Mouse (Mus musculus) heart, embryonic 10.5 days (tissue): Measurements from ENCODE around the gene Bicral. TPM values are rescaled to one million over a fixed set of nuclear protein-coding genes. Genes with fewer than 3 reads are reported as not detected.
A peak's percentile ranks its signal among the peaks of the same experiment; 100 is the strongest.

ENCODE experiments used
- DNase-seq: peaks from one replicate; pipeline ENCODE4 v3.0.0-alpha.2; 2017; ENCODE audit warnings: low spot score
- H3K27ac ChIP-seq: fragments of 300-500 bp; sonication (generic); 2 replicates; pipeline ENCODE4 v1.5.1; 2016; ENCODE audit warnings: mild to moderate bottlenecking
- H3K27me3 ChIP-seq: fragments of 300-500 bp; sonication (generic); 2 replicates; pipeline ENCODE4 v1.6.1; 2016; ENCODE audit warnings: mild to moderate bottlenecking; ENCODE audit not compliant: poor library complexity, insufficient read depth, severe bottlenecking
- H3K36me3 ChIP-seq: fragments of 300-500 bp; sonication (generic); 2 replicates; pipeline ENCODE4 v1.6.1; 2016; ENCODE audit warnings: mild to moderate bottlenecking, moderate library complexity
- H3K4me1 ChIP-seq: fragments of 300-500 bp; sonication (generic); 2 replicates; pipeline ENCODE4 v1.6.1; 2016; ENCODE audit warnings: mild to moderate bottlenecking
- H3K4me3 ChIP-seq: fragments of 300-500 bp; sonication (generic); 2 replicates; pipeline ENCODE4 v1.5.1; 2016; ENCODE audit warnings: mild to moderate bottlenecking, moderate library complexity
- H3K9me3 ChIP-seq: fragments of 300-500 bp; sonication (generic); 2 replicates; pipeline ENCODE4 v1.6.1; 2016; ENCODE audit warnings: mild to moderate bottlenecking, moderate library complexity
- WGBS: fragments of 180-500 bp; shearing (Covaris S2); methylation state at CpG from one replicate; pipeline ENCODE4 v1.1.7; 2016; 5-methylcytosine and 5-hydroxymethylcytosine counted together
- polyA plus RNA-seq: library from polyadenylated mRNA; unstranded; fragments of >200 nt; fragmentation: Nextera tagmentation; extraction: Ambion mirVana; gene quantifications from 2 replicates; pipeline ENCODE4 v1.2.1, GENCODE M21; 2016

Gene Bicral
- polyA plus RNA-seq, 1 experiment from 2014 or later: 3.3 TPM

- H3K4me3 ChIP-seq: peak overlapping the region; percentile 40
- H3K27ac ChIP-seq: peak overlapping the region; percentile 75
Measured at GRCm38 (mm10) chr17:46885218-46885909, 27.1 kb upstream of the Bicral start.

GRCm38 (mm10) chr17:46884766-46885165 is 26.5 kb upstream of the Bicral start:
- Histone ChIP-seq H3K27me3 (peaks cover 21% of the 10 kb centered on the region), H3K9me3 (no peaks in the 10 kb centered on the region), H3K27ac (no peak overlapping the region), H3K4me3 (no peak overlapping the region), H3K36me3 (no peaks in the 10 kb centered on the region), H3K4me1 (peaks cover 40% of the 10 kb centered on the region)
- no peak for DNase-seq
- WGBS: 87% methylated on average over 6 of the region's 6 CpGs

More at GRCm38 (mm10) chr17:46885218-46885909, 27.1 kb upstream of the Bicral start:
- DNase-seq: no peak
- 47% methylated on average over 11 of the region's 11 CpGs for WGBS
- Histone ChIP-seq H3K36me3 (no peaks in the 10 kb centered on the region), H3K27me3 (peaks cover 21% of the 10 kb centered on the region), H3K4me1 (peaks cover 38% of the 10 kb centered on the region), H3K9me3 (no peaks in the 10 kb centered on the region)

- no peaks in the 10 kb centered on the region for H3K9me3 ChIP-seq
- peaks cover 43% of the 10 kb centered on the region for H3K4me1 ChIP-seq
- peaks cover 21% of the 10 kb centered on the region for H3K27me3 ChIP-seq
- H3K36me3 ChIP-seq: no peaks in the 10 kb centered on the region
- WGBS: 82% methylated on average over 9 of the region's 9 CpGs
- DNase-seq: no peak
- no peak overlapping the region for H3K27ac ChIP-seq
- H3K4me3 ChIP-seq: no peak overlapping the region
Measured at GRCm38 (mm10) chr17:46883107-46883506, 24.8 kb upstream of the Bicral start.

GRCm38 (mm10) chr17:46881728-46882127 is 23.4 kb upstream of the Bicral start:
- Histone ChIP-seq H3K27me3 (peaks cover 21% of the 10 kb centered on the region), H3K4me1 (peaks cover 44% of the 10 kb centered on the region), H3K27ac (no peak overlapping the region), H3K36me3 (no peaks in the 10 kb centered on the region), H3K4me3 (no peak overlapping the region), H3K9me3 (no peaks in the 10 kb centered on the region)
- WGBS: 88% methylated on average over 6 of the region's 6 CpGs
- no peak for DNase-seq

- H3K4me1 ChIP-seq: peaks cover 34% of the 10 kb centered on the region
- H3K27me3 ChIP-seq: peaks cover 21% of the 10 kb centered on the region
- no peak overlapping the region for H3K27ac ChIP-seq
- no peak overlapping the region for H3K4me3 ChIP-seq
- no peak for DNase-seq
- no peaks in the 10 kb centered on the region for H3K9me3 ChIP-seq
- H3K36me3 ChIP-seq: no peaks in the 10 kb centered on the region
- 67% methylated on average over 2 of the region's 2 CpGs for WGBS
Measured at GRCm38 (mm10) chr17:46880322-46880721, 22.0 kb upstream of the Bicral start.

- H3K27me3 ChIP-seq: peaks cover 21% of the 10 kb centered on the region
- peaks cover 29% of the 10 kb centered on the region for H3K4me1 ChIP-seq
- DNase-seq: no peak
- no peaks in the 10 kb centered on the region for H3K9me3 ChIP-seq
- 0 out of 2 replicates have a peak overlapping the region, but pooled peaks have one; percentile 30 for H3K27ac ChIP-seq
- 36% methylated on average over 14 of the region's 14 CpGs for WGBS
- H3K4me3 ChIP-seq: peak overlapping the region; percentile 4; the same call in 1 of the 2 replicates
- no peaks in the 10 kb centered on the region for H3K36me3 ChIP-seq
Measured at GRCm38 (mm10) chr17:46879841-46880311, 21.6 kb upstream of the Bicral start.

- Histone ChIP-seq H3K27me3 (0 out of 2 replicates have a peak, but pooled peaks cover 9% of the 10 kb centered on the region), H3K9me3 (no peaks in the 10 kb centered on the region), H3K36me3 (no peaks in the 10 kb centered on the region), H3K4me1 (peaks cover 33% of the 10 kb centered on the region), H3K4me3 (no peak overlapping the region), H3K27ac (no peak overlapping the region)
- WGBS: 79% methylated on average over 5 of the region's 5 CpGs
- no peak for DNase-seq
Measured at GRCm38 (mm10) chr17:46877061-46877460, 18.8 kb upstream of the Bicral start.

- no peaks in the 10 kb centered on the region for H3K9me3 ChIP-seq
- DNase-seq: no peak
- H3K36me3 ChIP-seq: no peaks in the 10 kb centered on the region
- H3K27me3 ChIP-seq: 0 out of 2 replicates have a peak, but pooled peaks cover 3% of the 10 kb centered on the region
- 66% methylated on average over 8 of the region's 8 CpGs for WGBS
- no peak overlapping the region for H3K4me3 ChIP-seq
- H3K4me1 ChIP-seq: peaks cover 31% of the 10 kb centered on the region
- 0 out of 2 replicates have a peak overlapping the region, but pooled peaks have one; percentile 39 for H3K27ac ChIP-seq
Measured at GRCm38 (mm10) chr17:46876371-46876950, 18.2 kb upstream of the Bicral start.

GRCm38 (mm10) chr17:46875626-46876025 is 17.3 kb upstream of the Bicral start:
- H3K27ac ChIP-seq: no peak overlapping the region
- 71% methylated on average over 3 of the region's 3 CpGs for WGBS
- H3K36me3 ChIP-seq: no peaks in the 10 kb centered on the region
- no peaks in the 10 kb centered on the region for H3K9me3 ChIP-seq
- peaks cover 31% of the 10 kb centered on the region for H3K4me1 ChIP-seq
- DNase-seq: no peak
- H3K27me3 ChIP-seq: no peaks in the 10 kb centered on the region
- no peak overlapping the region for H3K4me3 ChIP-seq

GRCm38 (mm10) chr17:46874133-46874532 is 15.9 kb upstream of the Bicral start:
- Histone ChIP-seq H3K27me3 (no peaks in the 10 kb centered on the region), H3K4me1 (peaks cover 26% of the 10 kb centered on the region), H3K36me3 (no peaks in the 10 kb centered on the region), H3K4me3 (peak overlapping the region; percentile 22; the same call in 1 of the 2 replicates), H3K9me3 (no peaks in the 10 kb centered on the region), H3K27ac (peak overlapping the region; percentile 78)
- 7% methylated on average over 10 of the region's 10 CpGs for WGBS
- peak; percentile 85 for DNase-seq

- no peak for DNase-seq
- no peaks in the 10 kb centered on the region for H3K27me3 ChIP-seq
- H3K4me3 ChIP-seq: no peak overlapping the region
- 77% methylated on average over 7 of the region's 7 CpGs for WGBS
- H3K4me1 ChIP-seq: peaks cover 26% of the 10 kb centered on the region
- H3K27ac ChIP-seq: no peak overlapping the region
- H3K9me3 ChIP-seq: no peaks in the 10 kb centered on the region
- H3K36me3 ChIP-seq: no peaks in the 10 kb centered on the region
Measured at GRCm38 (mm10) chr17:46872806-46873205, 14.5 kb upstream of the Bicral start.

GRCm38 (mm10) chr17:46870913-46871312 is 12.6 kb upstream of the Bicral start:
- DNase-seq: no peak
- Histone ChIP-seq H3K4me1 (peaks cover 25% of the 10 kb centered on the region), H3K27me3 (no peaks in the 10 kb centered on the region), H3K4me3 (no peak overlapping the region), H3K27ac (no peak overlapping the region), H3K9me3 (no peaks in the 10 kb centered on the region), H3K36me3 (no peaks in the 10 kb centered on the region)
- WGBS: 42% methylated on average over 1 of the region's 1 CpGs

- no peak overlapping the region for H3K27ac ChIP-seq
- H3K9me3 ChIP-seq: no peaks in the 10 kb centered on the region
- H3K4me1 ChIP-seq: peaks cover 25% of the 10 kb centered on the region
- no peak overlapping the region for H3K4me3 ChIP-seq
- no peak for DNase-seq
- WGBS: 86% methylated on average over 5 of the region's 5 CpGs
- no peaks in the 10 kb centered on the region for H3K36me3 ChIP-seq
- H3K27me3 ChIP-seq: no peaks in the 10 kb centered on the region
Measured at GRCm38 (mm10) chr17:46870204-46870798, 12.0 kb upstream of the Bicral start.
